Mouse (Mus musculus) midbrain, embryonic 10.5 days (tissue): ENCODE data around the gene Tspear. TPM values are rescaled to one million over a fixed set of nuclear protein-coding genes. Genes with fewer than 3 reads are reported as not detected.
A peak's percentile ranks its signal among the peaks of the same experiment; 100 is the strongest.
"Not testable (repeated sequence)": the region's sequence is repeated elsewhere in the genome, so short reads cannot be mapped to it uniquely, and the experiment has no call there.

Experiments used
- DNase-seq: peaks from one replicate; pipeline ENCODE4 v3.0.0-alpha.2; 2017; ENCODE audit warnings: low spot score
- H3K27ac ChIP-seq: fragments of 300-500 bp; sonication (generic); replicated peaks from 2 replicates; pipeline ENCODE4 v1.5.1; 2016; ENCODE audit warnings: mild to moderate bottlenecking
- H3K27me3 ChIP-seq: fragments of 300-500 bp; sonication (generic); 2 replicates; pipeline ENCODE4 v1.6.1; 2016; ENCODE audit warnings: low read depth, mild to moderate bottlenecking; ENCODE audit not compliant: poor library complexity, severe bottlenecking
- H3K36me3 ChIP-seq: fragments of 300-500 bp; sonication (generic); 2 replicates; pipeline ENCODE4 v1.6.1; 2016; ENCODE audit warnings: mild to moderate bottlenecking, moderate library complexity
- H3K4me1 ChIP-seq: fragments of 300-500 bp; sonication (generic); 2 replicates; pipeline ENCODE4 v1.6.1; 2016
- H3K4me3 ChIP-seq: fragments of 300-500 bp; sonication (generic); 2 replicates; pipeline ENCODE4 v1.5.1; 2016; ENCODE audit warnings: mild to moderate bottlenecking, moderate library complexity
- H3K9me3 ChIP-seq: fragments of 300-500 bp; sonication (generic); replicated peaks from 2 replicates; pipeline ENCODE4 v1.6.1; 2016; ENCODE audit warnings: mild to moderate bottlenecking
- WGBS: fragments of 180-500 bp; shearing (Covaris S2); methylation state at CpG from one replicate; pipeline ENCODE4 v1.1.7; 2016; 5-methylcytosine and 5-hydroxymethylcytosine counted together
- polyA plus RNA-seq: library from polyadenylated mRNA; unstranded; fragments of >200 nt; fragmentation: Nextera tagmentation; extraction: Ambion mirVana; gene quantifications from 2 replicates; pipeline ENCODE4 v1.2.1, GENCODE M21; 2016

Gene Tspear
- polyA plus RNA-seq, 1 experiment from 2014 or later, result 0.84 TPM

DNA sequence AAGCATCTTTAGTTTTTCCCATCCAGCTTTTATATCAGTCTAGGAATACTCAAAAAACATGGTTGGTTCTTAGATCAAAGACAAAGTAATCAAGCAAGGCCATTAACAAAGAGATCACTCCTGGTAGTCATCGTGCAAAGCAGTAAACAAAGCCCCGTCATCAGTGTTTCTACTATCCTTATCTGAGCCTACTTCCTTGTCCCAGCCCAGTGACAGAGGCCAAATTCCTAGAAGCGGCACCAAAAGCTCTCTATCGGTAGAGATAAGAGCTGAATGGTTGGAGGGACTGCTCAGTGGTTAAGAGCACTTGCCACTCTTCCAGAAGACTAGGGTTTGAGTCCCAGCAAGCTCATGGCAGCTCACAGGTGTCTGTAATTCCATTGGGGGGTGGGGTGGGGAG lies 14.8 kb upstream of the Tspear start:
- H3K4me1 ChIP-seq, result peaks cover 11% of the 10 kb centered on the region
- 88% methylated on average over 4 of the region's 4 CpGs for WGBS
- H3K36me3 ChIP-seq, result no peaks in the 10 kb centered on the region
- no peak overlapping the region for H3K4me3 ChIP-seq
- H3K27me3 ChIP-seq, result peaks cover 16% of the 10 kb centered on the region
- DNase-seq, result no peak
- H3K27ac ChIP-seq, result no peak overlapping the region
- H3K9me3 ChIP-seq, result no peaks in the 10 kb centered on the region

DNA sequence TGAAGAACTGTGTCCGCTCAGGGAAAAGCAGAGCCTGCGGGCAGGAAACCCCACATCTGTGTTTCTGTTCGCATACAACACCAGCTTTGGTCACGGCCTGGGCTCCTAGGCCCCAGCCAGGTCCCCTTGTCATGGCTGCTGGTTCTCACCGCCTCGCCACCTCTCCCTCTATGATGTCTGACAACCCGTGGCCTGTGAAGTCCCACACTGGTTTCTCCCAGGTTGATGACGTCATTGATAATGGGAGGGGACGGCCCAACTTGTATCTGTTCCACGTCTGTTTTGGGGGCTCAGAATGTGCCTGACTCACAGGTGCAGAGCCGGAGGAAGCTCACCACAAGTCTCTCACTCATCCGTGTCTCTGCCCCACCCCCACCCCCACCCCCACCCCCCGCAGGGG lies 12.6 kb upstream of the Tspear start:
- H3K36me3 ChIP-seq, result no peaks in the 10 kb centered on the region
- no peaks in the 10 kb centered on the region for H3K9me3 ChIP-seq
- 64% methylated on average over 13 of the region's 13 CpGs for WGBS
- peaks cover 39% of the 10 kb centered on the region for H3K27me3 ChIP-seq
- no peak overlapping the region for H3K27ac ChIP-seq
- no peak overlapping the region for H3K4me3 ChIP-seq
- peaks cover 25% of the 10 kb centered on the region for H3K4me1 ChIP-seq
- no peak for DNase-seq

DNA sequence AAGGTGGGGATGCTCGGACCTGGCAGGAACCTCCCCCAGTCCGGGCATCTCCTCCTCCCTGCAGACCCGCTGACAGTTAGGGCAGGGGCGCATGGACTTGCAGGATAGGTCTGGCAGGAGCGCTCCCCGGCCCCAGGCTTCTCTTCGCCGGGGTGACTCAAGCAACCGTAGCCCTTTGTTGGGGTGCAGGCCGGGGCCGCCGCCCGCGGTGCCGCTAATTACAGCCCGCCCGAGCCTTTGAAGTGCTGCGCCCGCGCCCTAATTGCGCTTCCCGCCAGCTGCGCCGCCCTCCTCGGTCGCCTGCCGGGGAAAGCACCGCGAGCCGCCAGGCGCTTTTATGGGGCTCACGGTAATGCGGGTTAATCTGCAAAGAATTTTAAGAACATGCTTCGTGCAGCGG lies 8.8 kb upstream of the Tspear start:
- Histone ChIP-seq H3K27me3 (peaks cover 50% of the 10 kb centered on the region), H3K4me1 (peaks cover 25% of the 10 kb centered on the region), H3K9me3 (no peaks in the 10 kb centered on the region), H3K36me3 (no peaks in the 10 kb centered on the region), H3K27ac (peak overlapping the region; percentile 55; the same call in 1 of the 2 replicates), H3K4me3 (peak overlapping the region; percentile 56)
- peak; percentile 36 for DNase-seq
- WGBS, result under 1% methylated on average over 35 of the region's 35 CpGs

DNA sequence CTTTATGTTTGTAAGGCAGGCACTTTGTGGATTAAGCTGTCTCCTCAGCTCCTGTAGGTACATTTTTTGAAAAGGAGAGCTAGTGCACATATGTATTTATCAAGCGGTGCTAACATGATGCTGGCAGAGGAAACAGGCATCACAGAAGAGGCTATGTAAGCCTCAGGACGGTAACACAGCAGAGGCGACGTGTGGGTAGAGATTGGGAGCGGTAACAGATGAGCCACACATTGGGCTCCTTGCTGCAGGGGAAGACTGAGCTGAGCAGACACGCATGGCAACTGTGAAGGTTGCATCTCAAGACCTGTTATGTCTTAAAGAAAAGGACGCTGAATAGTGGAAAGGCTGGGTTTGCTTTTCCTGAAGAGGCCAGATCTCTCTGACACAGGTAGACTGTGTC lies 3.4 kb upstream of the Tspear start:
- Histone ChIP-seq H3K4me1 (peaks cover 28% of the 10 kb centered on the region), H3K27me3 (peaks cover 73% of the 10 kb centered on the region), H3K36me3 (no peaks in the 10 kb centered on the region), H3K27ac (no peak overlapping the region), H3K4me3 (no peak overlapping the region), H3K9me3 (no peaks in the 10 kb centered on the region)
- no peak for DNase-seq
- 81% methylated on average over 7 of the region's 7 CpGs for WGBS

DNA sequence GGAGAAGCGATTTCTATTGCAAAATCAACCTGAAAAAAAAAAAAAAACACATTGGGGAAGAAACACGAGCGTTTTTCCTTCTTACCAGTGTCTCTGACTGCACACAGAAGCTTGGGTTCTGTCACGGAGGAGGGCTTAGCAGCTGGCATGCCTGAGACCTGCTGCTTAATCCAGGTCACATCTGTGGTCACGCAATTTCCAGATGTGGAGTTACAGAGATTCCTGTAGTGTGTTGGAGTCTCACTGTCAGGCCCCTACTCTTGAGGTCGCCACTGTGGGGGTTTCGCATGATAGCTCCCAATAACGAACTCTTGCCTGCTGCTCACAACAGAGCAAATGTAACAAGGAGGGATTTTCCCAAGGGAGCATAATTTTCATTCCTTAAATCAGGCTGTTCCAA lies 2.2 kb upstream of the Tspear start:
- no peak for DNase-seq
- Histone ChIP-seq H3K27me3 (peaks cover 73% of the 10 kb centered on the region), H3K27ac (no peak overlapping the region), H3K9me3 (no peaks in the 10 kb centered on the region), H3K4me1 (peaks cover 31% of the 10 kb centered on the region), H3K36me3 (no peaks in the 10 kb centered on the region), H3K4me3 (no peak overlapping the region)
- WGBS, result 41% methylated on average over 8 of the region's 8 CpGs

DNA sequence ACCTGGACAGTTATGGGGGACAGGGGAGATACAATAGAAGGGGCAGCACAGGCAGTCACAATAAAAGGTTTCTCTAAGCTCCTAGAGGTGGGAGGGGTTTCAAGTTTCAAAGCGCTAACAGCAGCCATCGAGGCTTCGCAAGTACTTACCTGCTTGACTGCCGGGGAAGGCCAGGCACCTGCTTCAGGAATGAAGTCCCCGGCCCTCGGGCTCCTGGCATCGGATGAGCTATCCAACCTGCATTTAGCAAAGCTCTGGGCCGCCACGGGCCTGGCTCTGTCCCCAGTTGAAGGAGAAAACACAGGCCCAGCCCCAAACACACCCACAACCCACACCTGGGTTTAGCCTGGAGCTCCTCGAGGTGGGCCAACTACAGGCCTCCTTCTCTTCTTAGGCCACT lies 652 bp downstream of the Tspear start:
- H3K4me1 ChIP-seq, result peaks cover 44% of the 10 kb centered on the region
- no peak overlapping the region for H3K4me3 ChIP-seq
- no peaks in the 10 kb centered on the region for H3K36me3 ChIP-seq
- WGBS, result 29% methylated on average over 10 of the region's 10 CpGs
- H3K9me3 ChIP-seq, result no peaks in the 10 kb centered on the region
- H3K27ac ChIP-seq, result no peak overlapping the region
- H3K27me3 ChIP-seq, result peaks cover 68% of the 10 kb centered on the region
- no peak for DNase-seq

DNA sequence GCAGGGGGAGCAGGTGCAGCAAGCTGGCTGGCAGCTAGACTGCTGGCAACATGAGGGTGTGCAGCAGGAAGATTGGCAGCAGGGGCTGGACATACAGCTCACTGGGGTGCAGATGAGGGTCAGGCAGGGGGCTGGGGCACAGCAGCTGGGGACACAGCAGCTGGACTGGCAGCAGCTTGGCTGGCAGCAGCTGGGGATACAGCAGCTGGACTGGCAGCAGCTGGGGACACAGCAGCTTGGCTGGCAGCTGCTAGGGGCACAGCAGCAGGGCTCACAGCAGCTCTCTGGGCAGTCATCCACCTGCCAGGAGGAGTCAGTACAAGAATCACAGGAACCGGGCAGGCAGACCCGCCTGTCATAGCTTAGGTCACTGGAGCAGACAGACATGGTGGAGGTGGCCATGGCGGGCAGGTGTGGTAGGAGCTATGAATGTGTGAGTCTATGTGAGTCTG lies 4.0 kb downstream of the Tspear start, which contains the start of gene Gm19402:
Gm19402 (minus strand) TSS at position 402 of the 452 bp plus-strand sequence.
- DNase-seq, H3K27ac ChIP-seq, H3K4me3 ChIP-seq, H3K9me3 ChIP-seq, H3K36me3 ChIP-seq: not testable (repeated sequence)
- WGBS, result 77% methylated on average over 3 of the region's 3 CpGs
- Histone ChIP-seq H3K4me1 (peaks cover 34% of the 10 kb centered on the region), H3K27me3 (peaks cover 39% of the 10 kb centered on the region)

DNA sequence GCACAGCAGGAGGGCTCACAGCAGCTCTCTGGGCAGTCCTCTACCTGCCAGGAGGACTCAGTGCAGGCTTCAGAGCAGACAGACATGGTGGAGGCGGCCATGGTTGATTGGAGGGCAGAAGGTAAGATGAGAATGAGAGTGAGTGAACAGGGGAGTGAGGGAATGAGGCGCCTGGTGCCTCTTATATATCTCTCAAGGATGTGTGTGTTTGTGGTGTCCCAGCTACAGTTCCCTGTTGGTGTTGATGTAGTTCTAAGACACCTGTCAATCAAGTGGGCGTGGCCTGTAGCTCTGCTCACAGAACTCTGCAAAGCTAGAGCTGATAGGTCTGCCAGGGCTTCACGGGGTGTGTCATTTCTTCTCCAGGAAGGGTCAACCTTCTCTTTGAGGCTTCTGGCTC lies 10.8 kb downstream of the Tspear start, which contains the start of gene Gm9508:
Gm9508 (minus strand) TSS at position 101 of the 400 bp plus-strand sequence.
- Histone ChIP-seq H3K4me3 (no peak within 1 kb of the TSS), H3K9me3 (no peaks in the 10 kb centered on the region; the same call in 1 of the 2 replicates), H3K4me1 (peaks cover 2% of the 10 kb centered on the region; the same call in 1 of the 2 replicates), H3K27me3 (no peaks in the 10 kb centered on the region), H3K36me3 (no peaks in the 10 kb centered on the region), H3K27ac (no peak within 1 kb of the TSS)
- no peak for DNase-seq
- 37% methylated on average over 4 of the region's 4 CpGs for WGBS

DNA sequence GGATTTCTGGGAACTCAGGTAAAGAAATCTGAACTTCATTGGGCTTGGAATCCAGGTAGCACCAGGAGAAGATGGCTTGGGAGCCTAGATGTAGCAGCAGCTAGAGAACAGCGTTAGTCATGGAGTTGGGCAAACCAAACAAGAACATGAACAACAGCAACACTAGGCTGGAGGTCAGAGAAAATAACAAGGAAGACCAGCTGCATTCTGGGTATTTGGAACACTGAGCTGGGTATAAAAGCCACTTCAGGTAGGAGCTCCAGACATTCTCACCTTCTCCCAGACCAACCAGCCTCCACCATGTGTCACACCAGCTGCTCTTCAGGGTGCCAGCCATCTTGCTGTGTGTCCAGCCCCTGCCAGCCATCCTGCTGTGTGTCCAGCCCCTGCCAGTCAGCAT lies 20.0 kb downstream of the Tspear start, which contains the start of gene Gm10272:
Gm10272 (plus strand) TSS at position 301 of the 400 bp plus-strand sequence.
- Histone ChIP-seq H3K9me3 (peaks cover 29% of the 10 kb centered on the region), H3K27me3 (no peaks in the 10 kb centered on the region), H3K27ac (no peak within 1 kb of the TSS), H3K4me3 (no peak within 1 kb of the TSS), H3K36me3 (no peaks in the 10 kb centered on the region), H3K4me1 (no peaks in the 10 kb centered on the region)
- DNase-seq, result no peak
- WGBS, result 89% methylated on average over 1 of the region's 1 CpGs

DNA sequence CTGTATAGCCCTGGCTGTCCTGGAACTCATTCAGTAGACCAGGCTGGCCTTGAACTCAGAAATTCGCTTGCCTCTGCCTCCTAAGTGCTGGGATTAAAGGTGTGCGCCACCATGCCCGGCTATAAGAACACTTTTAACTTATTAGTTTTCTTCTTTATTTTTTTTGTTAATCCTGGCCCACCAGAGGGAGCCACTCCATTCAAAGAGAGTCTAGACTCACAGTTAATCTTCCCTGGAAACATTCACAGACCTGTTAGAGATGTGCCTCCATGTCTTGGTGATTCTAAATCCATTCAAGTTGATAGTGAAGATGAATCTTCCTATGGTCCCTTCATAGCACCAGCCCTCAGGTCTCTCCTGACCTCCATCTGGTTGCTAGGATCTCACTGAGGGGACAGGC lies 23.5 kb downstream of the Tspear start:
- Histone ChIP-seq H3K4me1 (no peaks in the 10 kb centered on the region), H3K36me3 (no peaks in the 10 kb centered on the region), H3K9me3 (peaks cover 22% of the 10 kb centered on the region; the same call in 1 of the 2 replicates), H3K27me3 (no peaks in the 10 kb centered on the region), H3K4me3 (no peak overlapping the region), H3K27ac (no peak overlapping the region)
- WGBS, result 82% methylated on average over 3 of the region's 3 CpGs
- no peak for DNase-seq

DNA sequence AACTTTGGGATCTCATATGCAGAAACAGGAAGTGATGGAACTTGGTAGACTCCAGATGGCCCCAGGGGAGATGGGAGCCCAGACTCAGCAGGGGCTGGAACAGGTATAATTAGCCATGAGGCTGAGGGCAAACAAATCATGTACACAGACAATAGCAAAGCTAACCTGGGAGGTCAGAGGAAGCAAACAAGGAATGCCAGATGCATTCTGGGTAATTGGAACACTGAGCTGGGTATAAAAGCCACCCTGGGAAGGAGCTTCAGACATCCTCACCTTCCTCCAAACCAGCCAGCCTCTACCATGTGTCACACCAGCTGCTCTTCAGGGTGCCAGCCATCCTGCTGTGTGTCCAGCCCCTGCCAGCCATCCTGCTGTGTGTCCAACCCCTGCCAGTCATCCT lies 24.8 kb downstream of the Tspear start, which contains the start of gene Gm10024:
Gm10024 (plus strand) TSS at position 301 of the 400 bp plus-strand sequence.
- DNase-seq, H3K27ac ChIP-seq, H3K4me1 ChIP-seq, H3K27me3 ChIP-seq, H3K4me3 ChIP-seq, H3K9me3 ChIP-seq, H3K36me3 ChIP-seq: not testable (repeated sequence)

DNA sequence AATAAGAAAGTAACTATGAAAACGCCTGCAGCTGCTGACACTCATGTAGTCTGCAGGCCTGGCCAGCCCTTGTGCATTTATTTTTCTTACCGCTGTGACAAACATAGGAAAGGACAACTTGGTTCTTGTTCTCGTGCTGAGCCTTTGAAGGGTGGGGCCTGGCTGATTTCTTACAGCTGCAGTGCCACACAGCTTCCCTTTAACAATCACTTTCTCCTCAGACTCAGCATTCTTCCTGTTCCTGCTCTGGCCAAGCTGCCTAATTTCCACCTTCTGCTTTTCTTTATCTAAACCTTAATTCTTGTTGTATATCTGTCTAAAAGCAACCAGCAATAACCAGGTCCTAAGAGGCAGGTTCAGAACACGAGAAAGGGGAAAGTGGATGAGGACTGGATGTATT lies 27.4 kb downstream of the Tspear start:
- H3K36me3 ChIP-seq, result no peaks in the 10 kb centered on the region
- H3K9me3 ChIP-seq, result no peaks in the 10 kb centered on the region; the same call in 1 of the 2 replicates
- H3K4me1 ChIP-seq, result no peaks in the 10 kb centered on the region
- no peak for DNase-seq
- H3K27ac ChIP-seq, result no peak overlapping the region
- H3K4me3 ChIP-seq, result no peak overlapping the region
- H3K27me3 ChIP-seq, result no peaks in the 10 kb centered on the region
- 79% methylated on average over 4 of the region's 4 CpGs for WGBS

DNA sequence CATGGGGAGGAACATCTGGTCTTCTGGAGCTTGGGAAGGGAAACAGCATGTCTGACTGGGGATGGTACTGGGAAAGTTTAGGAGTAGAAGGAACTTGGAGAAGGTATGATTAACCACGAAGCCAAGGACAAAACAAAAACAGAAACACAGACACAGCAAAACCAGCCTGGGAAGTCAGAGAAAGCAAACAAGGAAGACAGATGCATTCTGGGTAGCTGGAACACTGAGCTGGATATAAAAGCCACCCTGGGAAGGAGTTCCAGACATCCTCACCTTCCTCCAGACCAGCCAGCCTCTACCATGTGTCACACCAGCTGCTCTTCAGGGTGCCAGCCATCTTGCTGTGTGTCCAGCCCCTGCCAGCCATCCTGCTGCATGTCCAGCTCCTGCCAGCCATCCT lies 29.1 kb downstream of the Tspear start, which contains the start of gene Gm10142:
Gm10142 (plus strand) TSS at position 301 of the 400 bp plus-strand sequence.
- WGBS, result 89% methylated on average over 1 of the region's 1 CpGs
- Histone ChIP-seq H3K36me3 (no peaks in the 10 kb centered on the region), H3K27ac (no peak within 1 kb of the TSS), H3K4me3 (no peak within 1 kb of the TSS), H3K4me1 (no peaks in the 10 kb centered on the region), H3K27me3 (no peaks in the 10 kb centered on the region), H3K9me3 (no peaks in the 10 kb centered on the region; the same call in 1 of the 2 replicates)
- DNase-seq, result no peak
